Mouse (Mus musculus): ENCODE measurements around the gene Zscan4c. TPM values are rescaled to one million over a fixed set of nuclear protein-coding genes. Genes with fewer than 3 reads are reported as not detected.
"Not testable (repeated sequence)": the region's sequence is repeated elsewhere in the genome, so short reads cannot be mapped to it uniquely, and the experiment has no call there.

Gene Zscan4c
- polyA plus RNA-seq (2012; rRNA removed), result not detected in 2 replicates

DNA sequence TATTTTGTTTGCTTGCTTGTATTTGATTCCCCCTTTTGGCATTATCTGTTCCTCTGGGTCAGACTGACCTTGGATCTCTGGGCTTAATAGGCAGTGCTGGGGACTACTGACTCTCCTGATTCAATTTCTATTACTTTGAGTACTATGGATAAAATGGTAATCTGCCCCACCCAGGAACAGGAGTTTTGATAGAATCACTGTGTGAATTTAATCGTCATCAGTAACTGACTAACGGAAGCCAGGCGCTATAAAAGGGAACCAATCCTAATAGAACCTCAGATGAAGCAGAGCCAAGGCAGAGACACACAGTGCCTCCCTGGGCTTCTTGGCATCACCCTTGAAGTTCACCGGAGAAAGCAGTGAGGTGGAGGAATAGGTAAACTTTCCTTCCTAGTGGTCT lies at the start of gene Zscan4c:
Gene Zscan4c (plus strand): TSS at position 301 of the 400 bp plus-strand sequence.
- H3K36me3 ChIP-seq (ENCODE audit: control insufficient read depth, insufficient read depth, low read length); H3K27me3 ChIP-seq (ENCODE audit: control insufficient read depth, insufficient read depth, low read length); H3K4me3 ChIP-seq (ENCODE audit: control insufficient read depth, low read depth, low read length); H3K4me1 ChIP-seq (ENCODE audit: control insufficient read depth, insufficient read depth, low read length); H3K27ac ChIP-seq (ENCODE audit: control insufficient read depth, insufficient read depth, low read depth, low read length): not testable (repeated sequence)

Other genes with a start within 250 kb of the Zscan4c start
- gene Zscan4b, start 100.7 kb upstream of the Zscan4c start, polyA plus RNA-seq (2012; rRNA removed), result not detected in 2 replicates
- gene Zscan4-ps1, start 63.9 kb downstream of the Zscan4c start, polyA plus RNA-seq (2012; rRNA removed), result not detected in 2 replicates
- gene Zscan4d, start 160.4 kb downstream of the Zscan4c start, polyA plus RNA-seq (2012; rRNA removed), result not detected in 2 replicates